Mouse (Mus musculus) CH12.LX (cell line): ENCODE results near the gene Ifrd1. TPM values are rescaled to one million over a fixed set of nuclear protein-coding genes. Genes with fewer than 3 reads are reported as not detected.

Source experiments
- DNase-seq: peaks from one replicate; pipeline ENCODE4 v3.0.0-alpha.2; 2013; ENCODE audit errors: extremely low read depth
- H3K27ac ChIP-seq: 2 replicates; pipeline ENCODE4 v1.5.1; 2012; ENCODE audit warnings: low read depth, mild to moderate bottlenecking, control low read depth, moderate library complexity; ENCODE audit not compliant: insufficient read depth
- H3K27me3 ChIP-seq: replicated peaks from 2 replicates; pipeline ENCODE3; 2012; ENCODE audit warnings: inconsistent platforms
- H3K36me3 ChIP-seq, 2 experiments: replicated peaks in 1 of 2; 2 replicates each; pipeline versions ENCODE3 to v1.6.1; 2012; ENCODE audit warnings: inconsistent platforms in 1 of 2, low read length in 1 of 2, mild to moderate bottlenecking in 1 of 2, mixed read lengths in 1 of 2, moderate library complexity in 1 of 2; ENCODE audit not compliant: control insufficient read depth in 1 of 2, insufficient read depth in 1 of 2
- H3K4me1 ChIP-seq, 2 experiments: 2 replicates each; pipeline ENCODE4 v1.6.1; 2012; ENCODE audit warnings: inconsistent platforms in 1 of 2, moderate library complexity in 1 of 2; ENCODE audit not compliant: insufficient read depth in 2 of 2, control insufficient read depth in 1 of 2
- H3K4me2 ChIP-seq: 2 replicates; pipeline ENCODE4 v1.6.1; 2012; ENCODE audit warnings: low read depth, mild to moderate bottlenecking, control low read depth; ENCODE audit not compliant: poor library complexity, insufficient read depth, severe bottlenecking
- H3K4me3 ChIP-seq, 3 experiments: fragments of 150-350 bp in 1 of 3; sonication (generic) in 1 of 3; replicated peaks in 1 of 3; 2 replicates each; pipeline versions ENCODE3 to v1.5.1; 2011 to 2012; ENCODE audit warnings: low read depth in 2 of 3, low read length in 2 of 3, mild to moderate bottlenecking in 2 of 3, moderate library complexity in 2 of 3, control low read depth in 1 of 3, improper control_type of control experiment in 1 of 3, inconsistent platforms in 1 of 3, mixed read lengths in 1 of 3; ENCODE audit not compliant: poor library complexity in 1 of 3
- H3K79me2 ChIP-seq: replicated peaks from 2 replicates; pipeline ENCODE4 v1.6.1; 2012; ENCODE audit warnings: mild to moderate bottlenecking, moderate library complexity; ENCODE audit not compliant: control insufficient read depth, poor library complexity, insufficient read depth, severe bottlenecking; ENCODE audit errors: extremely low read depth
- H3K9ac ChIP-seq: 2 replicates; pipeline ENCODE4 v1.6.1; 2012; ENCODE audit warnings: low read depth, mild to moderate bottlenecking, control low read depth, moderate library complexity; ENCODE audit not compliant: insufficient read depth
- H3K9me3 ChIP-seq: replicated peaks from 2 replicates; pipeline ENCODE3; 2012; ENCODE audit warnings: low read length, inconsistent platforms, mixed read lengths
- CHD2 ChIP-seq: IDR thresholded peaks from 2 replicates; pipeline ENCODE4 v1.6.1; 2011; ENCODE audit warnings: low read length, improper control_type of control experiment
- CTCF ChIP-seq, 2 experiments: IDR thresholded peaks in 1 of 2; conservative IDR thresholded peaks in 1 of 2; 2 replicates each; pipeline ENCODE4 v1.5.1; 2011 to 2012; ENCODE audit warnings: low read depth in 2 of 2, low read length in 2 of 2, improper control_type of control experiment in 1 of 2, inconsistent platforms in 1 of 2, mild to moderate bottlenecking in 1 of 2, moderate library complexity in 1 of 2
- EP300 ChIP-seq: IDR thresholded peaks from 2 replicates; pipeline ENCODE4 v1.6.1; 2011; ENCODE audit warnings: low read length, improper control_type of control experiment
- GABPA ChIP-seq: IDR thresholded peaks from 2 replicates; pipeline ENCODE4 v1.6.1; 2012; ENCODE audit warnings: low read depth, low read length, improper control_type of control experiment, inconsistent platforms; ENCODE audit not compliant: insufficient replicate concordance
- HCFC1 ChIP-seq: IDR thresholded peaks from 2 replicates; pipeline ENCODE4 v1.6.1; 2012; ENCODE audit warnings: low read depth, mild to moderate bottlenecking, inconsistent platforms, low read length, improper control_type of control experiment
- IRF4 ChIP-seq: IDR thresholded peaks from 2 replicates; pipeline ENCODE4 v1.6.1; 2014; ENCODE audit warnings: low read depth, mild to moderate bottlenecking, inconsistent platforms, low read length, improper control_type of control experiment
- KAT2A ChIP-seq: IDR thresholded peaks from 2 replicates; pipeline ENCODE4 v1.6.1; 2012; ENCODE audit warnings: low read length, improper control_type of control experiment, inconsistent platforms; ENCODE audit not compliant: insufficient replicate concordance
- MAX ChIP-seq: IDR thresholded peaks from 2 replicates; pipeline ENCODE4 v1.6.1; 2011; ENCODE audit warnings: low read length, improper control_type of control experiment
- MAZ ChIP-seq: IDR thresholded peaks from 2 replicates; pipeline ENCODE4 v1.6.1; 2012; ENCODE audit warnings: low read depth, mild to moderate bottlenecking, inconsistent platforms, low read length, improper control_type of control experiment, moderate library complexity
- MEF2A ChIP-seq: IDR thresholded peaks from 2 replicates; pipeline ENCODE4 v1.6.1; 2014; ENCODE audit warnings: low read depth, mild to moderate bottlenecking, inconsistent platforms, low read length, improper control_type of control experiment, borderline replicate concordance
- MXI1 ChIP-seq: IDR thresholded peaks from 2 replicates; pipeline ENCODE4 v1.6.1; 2011; ENCODE audit warnings: mild to moderate bottlenecking, low read depth, low read length, improper control_type of control experiment
- MYC ChIP-seq: IDR thresholded peaks from 2 replicates; pipeline ENCODE4 v1.6.1; 2011; ENCODE audit warnings: low read depth, mild to moderate bottlenecking, improper control_type of control experiment, low read length
- NELFE ChIP-seq: IDR thresholded peaks from 2 replicates; pipeline ENCODE4 v1.6.1; 2011; ENCODE audit warnings: low read depth, low read length, improper control_type of control experiment
- POLR2AphosphoS2 ChIP-seq: IDR thresholded peaks from 2 replicates; pipeline ENCODE4 v1.6.1; 2011; ENCODE audit warnings: low read depth, low read length, improper control_type of control experiment
- RAD21 ChIP-seq: IDR thresholded peaks from 2 replicates; pipeline ENCODE4 v1.6.1; 2011; ENCODE audit warnings: low read depth, mild to moderate bottlenecking, low read length, improper control_type of control experiment, moderate library complexity
- RCOR1 ChIP-seq: conservative IDR thresholded peaks from 2 replicates; pipeline ENCODE4 v1.6.1; 2012; ENCODE audit warnings: low read depth, mild to moderate bottlenecking, inconsistent platforms, low read length, improper control_type of control experiment
- SMC3 ChIP-seq: IDR thresholded peaks from 2 replicates; pipeline ENCODE4 v1.6.1; 2011; ENCODE audit warnings: low read depth, low read length, improper control_type of control experiment
- UBTF ChIP-seq: IDR thresholded peaks from 2 replicates; pipeline ENCODE4 v1.6.1; 2012; ENCODE audit warnings: low read depth, mild to moderate bottlenecking, inconsistent platforms, low read length, improper control_type of control experiment, moderate library complexity
- USF1 ChIP-seq: IDR thresholded peaks from 2 replicates; pipeline ENCODE4 v1.6.1; 2014; ENCODE audit warnings: low read depth, mild to moderate bottlenecking, inconsistent platforms, low read length, improper control_type of control experiment
- USF2 ChIP-seq: conservative IDR thresholded peaks from 2 replicates; pipeline ENCODE4 v1.6.1; 2011; ENCODE audit warnings: low read depth, low read length, improper control_type of control experiment
- ZC3H11A ChIP-seq: IDR thresholded peaks from 2 replicates; pipeline ENCODE4 v1.6.1; 2012; ENCODE audit warnings: low read depth, mild to moderate bottlenecking, inconsistent platforms, low read length, improper control_type of control experiment
- ZMIZ1 ChIP-seq: IDR thresholded peaks from 2 replicates; pipeline ENCODE4 v1.6.1; 2012; ENCODE audit warnings: low read depth, mild to moderate bottlenecking, inconsistent platforms, low read length, improper control_type of control experiment
- ZNF384 ChIP-seq: IDR thresholded peaks from 2 replicates; pipeline ENCODE4 v1.6.1; 2012; ENCODE audit warnings: low read depth, low read length, improper control_type of control experiment, inconsistent platforms
- dilution Hi-C: fragments of 300-500 bp; cut with MboI; formaldehyde crosslinking; loops from 2 replicates; pipeline ENCODE4 v1.14.3; 2020; ENCODE audit warnings: low sequenced_read_pairs; ENCODE audit not compliant: extremely low pct_unique_long_range_greater_than_20kb, extremely low pct_ligation_motif_present
- in situ Hi-C: fragments of 300-500 bp; cut with MboI; formaldehyde crosslinking; loops from 3 replicates; pipeline ENCODE4 v1.14.3; 2019; ENCODE audit warnings: low sequenced_read_pairs, low pct_ligation_motif_present, low pct_unique_long_range_greater_than_20kb, mixed read lengths
- polyA plus RNA-seq: library from polyadenylated mRNA; unstranded; fragments of >175 nt; gene quantifications from 2 replicates; pipeline ENCODE4 v1.2.1, GENCODE M21; 2012; ENCODE audit warnings: low read depth; ENCODE audit not compliant: insufficient read length
- total RNA-seq, 2 experiments: library from RNA; depleted of rRNA; stranded (reverse); fragments of 300-350 nt in 1 of 2; fragments of >200 nt in 1 of 2; gene quantifications; 2 replicates each; pipeline ENCODE4 v1.2.3; 2012 to 2014

The Ifrd1 gene
- total and polyA plus RNA-seq, 3 experiments, result 105 to 427 (median 269) TPM

DNA sequence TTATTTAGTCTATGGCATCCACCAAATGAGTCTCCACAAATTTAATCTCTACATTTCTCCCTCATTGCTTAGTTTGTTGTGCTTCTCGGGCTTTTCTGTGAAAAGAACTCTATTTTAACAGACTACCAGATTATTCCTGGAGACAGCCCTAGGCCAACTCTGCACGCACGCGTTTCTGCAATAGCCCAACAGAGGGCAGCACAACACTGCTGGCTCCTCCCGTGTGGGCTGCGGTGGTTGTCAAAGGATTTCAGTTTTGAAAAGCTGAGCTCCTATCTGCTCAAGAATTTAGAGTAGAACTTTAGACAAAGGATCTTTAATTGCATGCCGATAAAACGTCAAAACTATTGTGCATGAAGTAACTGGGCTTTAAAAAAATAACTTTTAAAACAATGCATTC, 8.9 kb upstream of the Ifrd1 start:
- Histone ChIP-seq H3K36me3 (no peaks in the 10 kb centered on the region), H3K9ac (no peak overlapping the region), H3K4me2 (no peak overlapping the region), H3K4me1 (peaks cover 5 to 8% of the 10 kb centered on the region in 2 experiments), H3K4me3 (no peak overlapping the region), H3K27ac (no peak overlapping the region), H3K9me3 (no peaks in the 10 kb centered on the region), H3K27me3 (no peaks in the 10 kb centered on the region), H3K79me2 (no peaks in the 10 kb centered on the region)
- in situ Hi-C loops, result loop anchor here (25.0 kb wide), 2 partner anchors 430 to 555 kb away; no protein-coding TSS in a partner anchor
- DNase-seq, result peak; percentile 70
- peak; percentile 92 for TF ChIP-seq SMC3
- TF ChIP-seq IRF4, result no peak
- no peak for TF ChIP-seq MAX
- TF ChIP-seq MYC, result peak; percentile 54; the same call in 1 of the 2 replicates
- TF ChIP-seq ZC3H11A, result peak; percentile 72
- TF ChIP-seq RCOR1, result no peak
- TF ChIP-seq CTCF (conservative IDR thresholded peaks at IDR 0.05 in 1 of 2, IDR thresholded peaks at IDR 0.05 in 1 of 2; ENCODE audit: low read depth in 2 of 2, low read length in 2 of 2), result peak; percentile 77 to 92
- TF ChIP-seq USF1, result no peak
- no peak for TF ChIP-seq GABPA
- no peak for TF ChIP-seq MXI1
- TF ChIP-seq KAT2A, result no peak
- 0 out of 2 replicates have a peak, but pooled peaks have one; percentile 39 for TF ChIP-seq ZNF384
- TF ChIP-seq RAD21, result peak; percentile 94
- TF ChIP-seq ZMIZ1, result no peak
- dilution Hi-C loops, result no loop called here

- H3K79me2 ChIP-seq, result no peaks in the 10 kb centered on the region
- in situ Hi-C loops, result loop anchor here (25.0 kb wide), 2 partner anchors 431 to 556 kb away; no protein-coding TSS in a partner anchor
- H3K27me3 ChIP-seq, result no peaks in the 10 kb centered on the region
- H3K4me2 ChIP-seq, result no peak overlapping the region
- H3K9ac ChIP-seq, result no peak overlapping the region
- dilution Hi-C loops, result no loop called here
- no peaks in the 10 kb centered on the region for H3K36me3 ChIP-seq
- H3K9me3 ChIP-seq, result no peaks in the 10 kb centered on the region
- H3K4me1 ChIP-seq, result peaks cover 5 to 12% of the 10 kb centered on the region in 2 experiments
- no peak overlapping the region for H3K27ac ChIP-seq
- TF ChIP-seq MAZ, result no peak
- TF ChIP-seq MEF2A, result no peak
- no peak for TF ChIP-seq CHD2
- no peak for TF ChIP-seq EP300
- no peak for TF ChIP-seq ZMIZ1
- TF ChIP-seq USF2, result no peak
- no peak for TF ChIP-seq NELFE
- TF ChIP-seq HCFC1, result no peak
- TF ChIP-seq RAD21, result no peak
- no peak for TF ChIP-seq UBTF
- TF ChIP-seq POLR2AphosphoS2, result no peak
- no peak for TF ChIP-seq CTCF (conservative IDR thresholded peaks at IDR 0.05 in 1 of 2, IDR thresholded peaks at IDR 0.05 in 1 of 2; ENCODE audit: low read depth in 2 of 2, low read length in 2 of 2)
- TF ChIP-seq IRF4, result no peak
- TF ChIP-seq MXI1, result no peak
- TF ChIP-seq, all 38 proteins: peak for 0
- H3K4me3 ChIP-seq, result no peak overlapping the region
- DNase-seq, result no peak
These were observed 8.2 kb upstream of the Ifrd1 start for GRCm38 (mm10) chr12:40256543-40256942.
